Mouse (Mus musculus) B cell, adult (primary cell): Measurements from ENCODE around the gene H2-Q2. TPM values are rescaled to one million over a fixed set of nuclear protein-coding genes. Genes with fewer than 3 reads are reported as not detected.

Experiments used
- total RNA-seq: library from RNA; stranded (reverse); gene quantifications from 4 replicates; pipeline ENCODE4 v1.2.4, GENCODE M21; 2023; ENCODE audit not compliant: inconsistent age

H2-Q2 gene
- total RNA-seq: 6.7 to 12.2 TPM (median 10.3 TPM) in 4 replicates

GRCm38 (mm10) chr17:35342071-35342671 lies at the start of gene H2-Q2:
Gene H2-Q2 (plus strand): TSS chr17:35342242.

GRCm38 (mm10) chr17:35320327-35321081 lies 21.5 kb upstream of the H2-Q2 start, which contains the start of gene H2-Q1:
Gene H2-Q1 (plus strand): TSS chr17:35320405.

GRCm38 (mm10) chr17:35379369-35379728 lies 37.3 kb downstream of the H2-Q2 start, which contains the start of gene H2-Q4:
Gene H2-Q4 (plus strand): TSS chr17:35379617.

Other genes starting within 250 kb of the H2-Q2 start
- gene Ly6g5c, start 234.0 kb upstream of the H2-Q2 start, total RNA-seq: not detected in 4 replicates
- gene Ly6g5b, start 226.8 kb upstream of the H2-Q2 start, total RNA-seq: 0.93 to 1.6 TPM (median 1.2 TPM) in 4 replicates
- 24.7 to 31.8 TPM (median 30.3 TPM) in 4 replicates for gene Gpank1, start 220.8 kb upstream of the H2-Q2 start, total RNA-seq
- gene Csnk2b, start 220.2 kb upstream of the H2-Q2 start, total RNA-seq: 121 to 143 TPM (median 135 TPM) in 4 replicates
- gene D17H6S53E, start 215.9 kb upstream of the H2-Q2 start, total RNA-seq: 10.6 to 19.4 TPM (median 13.7 TPM) in 4 replicates
- 0.51 to 2.8 TPM (median 0.69 TPM) in 3 of 4 replicates, not detected in the other for gene Apom, start 210.2 kb upstream of the H2-Q2 start, total RNA-seq
- gene Bag6, start 207.1 kb upstream of the H2-Q2 start, total RNA-seq: 446 to 480 TPM (median 464 TPM) in 4 replicates
- gene Prrc2a, start 177.3 kb upstream of the H2-Q2 start, total RNA-seq: 328 to 347 TPM (median 341 TPM) in 4 replicates
- 4.4 to 9.9 TPM (median 8.0 TPM) in 4 replicates for gene Aif1, start 166.2 kb upstream of the H2-Q2 start, total RNA-seq
- 38.1 to 43.3 TPM (median 40.2 TPM) in 4 replicates for gene Lst1, start 153.8 kb upstream of the H2-Q2 start, total RNA-seq
- 564 to 668 TPM (median 599 TPM) in 4 replicates for gene Ltb, start 147.8 kb upstream of the H2-Q2 start, total RNA-seq
- 9.9 to 12.7 TPM (median 11.2 TPM) in 4 replicates for gene Tnf, start 140.2 kb upstream of the H2-Q2 start, total RNA-seq
- 31.8 to 44.1 TPM (median 36.1 TPM) in 4 replicates for gene Lta, start 136.9 kb upstream of the H2-Q2 start, total RNA-seq
- not detected in 4 replicates for gene Gm16181, start 121.4 kb upstream of the H2-Q2 start, total RNA-seq
- gene Atp6v1g2, start 108.6 kb upstream of the H2-Q2 start, total RNA-seq: 1.6 to 2.5 TPM (median 2.1 TPM) in 4 replicates
- 13.3 to 15.9 TPM (median 13.7 TPM) in 4 replicates for gene Nfkbil1, start 106.5 kb upstream of the H2-Q2 start, total RNA-seq
- 432 to 470 TPM (median 447 TPM) in 4 replicates for gene Ddx39b, start 100.5 kb upstream of the H2-Q2 start, total RNA-seq
- gene H2-D1, start 79.5 kb upstream of the H2-Q2 start, total RNA-seq: 1,753 to 1,919 TPM (median 1,880 TPM) in 4 replicates
- 11.8 to 16.3 TPM (median 15.1 TPM) in 4 replicates for gene H2-Q1, start 21.8 kb upstream of the H2-Q2 start, total RNA-seq
- 342 to 364 TPM (median 361 TPM) in 4 replicates for gene H2-Q4, start 37.4 kb downstream of the H2-Q2 start, total RNA-seq
- 271 to 340 TPM (median 322 TPM) in 4 replicates for gene H2-Q6, start 82.6 kb downstream of the H2-Q2 start, total RNA-seq
- 154 to 200 TPM (median 183 TPM) in 4 replicates for gene H2-Q7, start 96.9 kb downstream of the H2-Q2 start, total RNA-seq
- 55.8 to 66.3 TPM (median 64.4 TPM) in 4 replicates for gene H2-Q10, start 127.8 kb downstream of the H2-Q2 start, total RNA-seq
- 0.63 to 0.74 TPM (median 0.67 TPM) in 3 of 4 replicates, not detected in the other for gene Pou5f1, start 163.8 kb downstream of the H2-Q2 start, total RNA-seq
- 4.8 to 6.8 TPM (median 5.4 TPM) in 4 replicates for gene Tcf19, start 174.6 kb downstream of the H2-Q2 start, total RNA-seq
- 11.5 to 19.0 TPM (median 13.4 TPM) in 4 replicates for gene Cchcr1, start 174.9 kb downstream of the H2-Q2 start, total RNA-seq
- not detected in 4 replicates for gene Psors1c2, start 191.0 kb downstream of the H2-Q2 start, total RNA-seq
- gene Cdsn, start 209.9 kb downstream of the H2-Q2 start, total RNA-seq: not detected in 4 replicates
- gene 2300002M23Rik, start 225.2 kb downstream of the H2-Q2 start, total RNA-seq: not detected in 4 replicates